Mouse (Mus musculus): ENCODE measurements around the gene Zfp36l1.

GRCm38 (mm10) chr12:80125316-80125715, 12.5 kb upstream of the Zfp36l1 start:
- TF ChIP-seq GATA1 (IDR thresholded peaks at IDR 0.05; ENCODE audit: borderline replicate concordance, low read length) = no peak
- no peak for TF ChIP-seq FLI1 (IDR thresholded peaks at IDR 0.05; ENCODE audit: low read length)

Measured in megakaryocyte, embryonic 14.5 days (primary cell).